Mouse (Mus musculus) cerebellum, postnatal 4 days (tissue): ENCODE results near the gene Ocrl.

Experiments used
- DNase-seq, 2 experiments: peaks; one replicate each; pipeline ENCODE4 v3.0.0; 2022; ENCODE audit warnings: low spot score in 2 of 2, mixed read lengths in 1 of 2

The Ocrl gene

DNA sequence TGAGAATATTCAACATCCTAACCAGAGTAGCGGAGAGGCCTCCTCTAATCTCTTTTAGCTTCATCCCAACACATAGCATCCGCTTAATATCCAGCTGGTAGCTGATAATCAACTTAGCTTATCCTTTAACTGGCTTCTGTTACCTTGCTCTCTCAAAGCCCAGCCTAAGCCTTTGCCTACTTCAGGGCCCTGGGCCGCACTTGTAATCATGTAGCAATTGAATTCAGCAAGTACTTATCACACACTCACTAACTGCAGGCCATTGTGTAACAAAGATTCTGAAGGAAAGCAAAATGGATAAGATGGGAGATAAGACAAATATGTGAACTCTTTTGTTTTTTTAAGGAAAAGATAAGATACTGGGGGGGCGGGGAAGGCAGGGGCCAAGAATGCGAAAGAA, 64.9 kb downstream of the Ocrl start:
- DNase-seq: no peak

DNA sequence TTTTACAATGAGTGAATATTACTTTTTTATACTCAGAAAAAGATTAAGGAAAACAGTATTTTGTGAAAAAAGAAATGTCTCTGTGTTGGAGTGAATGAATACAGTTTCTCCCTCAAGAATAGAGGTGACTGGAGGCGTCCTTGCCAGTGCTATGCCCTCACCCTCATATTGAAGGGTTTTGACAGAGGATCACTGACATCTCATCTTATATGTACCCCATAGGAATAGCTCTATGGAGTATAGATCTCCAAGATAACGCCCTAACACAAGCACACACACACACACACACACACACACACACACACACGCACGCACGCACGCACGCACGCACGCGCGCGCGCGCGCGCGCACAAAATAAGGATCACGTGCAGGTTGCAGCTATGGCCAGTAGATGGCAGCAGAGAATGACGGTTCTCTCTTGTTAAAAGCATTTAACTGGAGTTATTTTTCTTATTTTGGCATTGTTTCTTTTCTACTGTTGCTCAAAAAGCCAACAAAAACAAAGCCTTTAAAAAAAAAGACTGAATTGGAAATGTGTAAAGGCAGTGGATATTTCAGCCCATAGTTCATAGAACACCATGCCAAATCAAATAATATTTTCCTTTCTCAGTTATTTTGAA, 72.9 kb downstream of the Ocrl start:
- DNase-seq: peak; percentile 20 to 56

GRCm38 (mm10) chrX:47988024-47988423, 75.8 kb downstream of the Ocrl start:
- no peak for DNase-seq

- peak; percentile 74 to 80 for DNase-seq
These were observed 80.4 kb downstream of the Ocrl start for GRCm38 (mm10) chrX:47992606-47993005.

DNA sequence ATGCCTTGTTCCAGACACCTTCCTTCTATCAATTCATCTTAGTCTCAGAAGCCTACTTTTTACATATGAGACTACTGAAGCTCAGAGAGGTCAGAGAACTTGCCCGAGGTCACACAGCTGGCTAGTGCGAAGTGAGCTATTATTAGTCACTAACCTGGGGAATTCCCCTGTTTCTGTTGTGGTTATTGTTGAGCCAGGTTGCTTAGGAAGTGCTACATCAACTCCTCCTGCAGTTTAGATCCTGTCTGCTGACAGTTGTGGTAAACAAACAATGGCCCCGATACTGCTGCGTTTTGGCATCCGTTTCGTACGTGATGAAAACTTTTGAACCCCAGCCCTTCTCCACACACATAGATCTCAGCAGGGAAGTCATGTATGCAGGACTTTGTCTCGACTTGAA, 86.2 kb downstream of the Ocrl start:
- no peak for DNase-seq

DNA sequence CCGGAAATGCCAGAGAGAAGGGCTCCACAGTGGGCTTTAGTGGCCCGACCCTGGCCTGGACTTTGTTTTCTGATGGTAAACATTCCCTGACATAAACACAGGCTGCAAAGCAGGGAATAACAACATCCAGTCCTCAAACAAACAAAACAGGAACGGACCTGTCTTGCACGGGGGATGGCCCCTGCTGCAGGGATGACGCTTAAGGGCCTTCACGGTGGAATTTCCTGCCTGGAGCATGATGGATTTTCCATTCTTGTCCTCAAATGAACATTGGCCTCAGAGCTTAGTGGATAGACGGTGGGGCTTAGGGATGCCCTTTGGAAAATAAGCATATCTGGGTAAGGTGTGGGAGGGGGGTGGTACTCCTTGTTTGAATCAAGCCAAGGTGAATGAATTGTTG, 89.0 kb downstream of the Ocrl start:
- DNase-seq: no peak

GRCm38 (mm10) chrX:48004786-48005185, 92.6 kb downstream of the Ocrl start:
- no peak for DNase-seq

DNA sequence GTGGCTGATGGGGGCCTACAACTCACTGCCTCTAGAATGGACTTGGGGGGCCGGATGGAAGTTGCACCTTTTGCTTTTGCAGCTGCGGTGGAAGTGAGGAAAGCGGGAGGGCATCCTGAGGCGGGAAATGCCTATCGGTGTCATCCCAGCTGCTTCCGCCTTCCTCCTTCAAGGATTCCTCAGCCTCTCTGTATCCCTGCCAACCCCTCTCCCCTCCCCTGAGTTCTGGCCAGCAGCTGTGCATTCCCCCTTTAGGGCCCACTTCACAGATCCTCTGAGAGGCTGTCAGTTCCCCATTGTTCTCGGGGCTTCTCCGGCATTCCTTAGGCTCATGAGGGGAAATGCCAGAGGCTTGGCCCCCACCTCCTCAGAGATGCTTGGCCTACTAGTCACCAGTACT, 93.9 kb downstream of the Ocrl start:
- DNase-seq: no peak

GRCm38 (mm10) chrX:48011656-48012055, 99.5 kb downstream of the Ocrl start:
- no peak for DNase-seq
